Mouse (Mus musculus) heart, embryonic 10.5 days (tissue): ENCODE measurements around the gene Pah. TPM values are rescaled to one million over a fixed set of nuclear protein-coding genes. Genes with fewer than 3 reads are reported as not detected.

Source experiments
- DNase-seq: peaks from one replicate; pipeline ENCODE4 v3.0.0-alpha.2; 2017; ENCODE audit warnings: low spot score
- H3K27ac ChIP-seq: fragments of 300-500 bp; sonication (generic); 2 replicates; pipeline ENCODE4 v1.5.1; 2016; ENCODE audit warnings: mild to moderate bottlenecking
- H3K27me3 ChIP-seq: fragments of 300-500 bp; sonication (generic); 2 replicates; pipeline ENCODE4 v1.6.1; 2016; ENCODE audit warnings: mild to moderate bottlenecking; ENCODE audit not compliant: poor library complexity, insufficient read depth, severe bottlenecking
- H3K36me3 ChIP-seq: fragments of 300-500 bp; sonication (generic); 2 replicates; pipeline ENCODE4 v1.6.1; 2016; ENCODE audit warnings: mild to moderate bottlenecking, moderate library complexity
- H3K4me1 ChIP-seq: fragments of 300-500 bp; sonication (generic); 2 replicates; pipeline ENCODE4 v1.6.1; 2016; ENCODE audit warnings: mild to moderate bottlenecking
- H3K4me3 ChIP-seq: fragments of 300-500 bp; sonication (generic); 2 replicates; pipeline ENCODE4 v1.5.1; 2016; ENCODE audit warnings: mild to moderate bottlenecking, moderate library complexity
- H3K9me3 ChIP-seq: fragments of 300-500 bp; sonication (generic); 2 replicates; pipeline ENCODE4 v1.6.1; 2016; ENCODE audit warnings: mild to moderate bottlenecking, moderate library complexity
- WGBS: fragments of 180-500 bp; shearing (Covaris S2); methylation state at CpG from one replicate; pipeline ENCODE4 v1.1.7; 2016; 5-methylcytosine and 5-hydroxymethylcytosine counted together
- polyA plus RNA-seq: library from polyadenylated mRNA; unstranded; fragments of >200 nt; fragmentation: Nextera tagmentation; extraction: Ambion mirVana; gene quantifications from 2 replicates; pipeline ENCODE4 v1.2.1, GENCODE M21; 2016

The Pah gene
- polyA plus RNA-seq, 1 experiment from 2014 or later = 0.55 TPM

DNA sequence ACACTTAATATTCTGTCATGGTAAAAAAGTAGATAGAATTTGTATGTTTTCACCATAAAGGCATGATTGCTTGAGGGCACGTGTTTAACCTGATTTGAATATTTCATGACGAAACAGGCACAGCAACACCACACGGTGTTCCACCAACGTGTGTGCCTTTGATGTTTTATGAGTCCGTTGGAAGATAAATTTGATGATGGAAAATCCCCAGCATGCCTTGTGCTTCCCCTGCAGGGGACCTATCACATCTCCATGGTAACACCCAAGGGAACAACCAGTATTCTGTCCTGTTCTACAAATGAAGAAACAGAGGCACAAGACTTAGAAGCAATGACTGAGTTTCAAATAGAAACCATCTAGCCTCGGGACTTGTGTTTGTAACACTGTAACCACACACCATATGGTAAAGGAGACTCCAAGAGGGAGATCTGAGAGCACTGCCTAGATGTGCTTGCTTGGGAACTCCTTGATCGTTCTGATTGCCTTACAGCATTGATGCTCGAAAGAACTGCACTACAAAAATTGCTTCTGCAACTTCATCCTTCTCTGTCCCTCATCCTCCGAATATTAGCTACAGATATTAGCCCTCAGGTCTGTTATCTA lies 75.6 kb downstream of the Pah start:
- no peak overlapping the region for H3K27ac ChIP-seq
- no peaks in the 10 kb centered on the region for H3K4me1 ChIP-seq
- 63% methylated on average over 9 of the region's 9 CpGs for WGBS
- H3K9me3 ChIP-seq = no peaks in the 10 kb centered on the region
- H3K4me3 ChIP-seq = no peak overlapping the region
- no peaks in the 10 kb centered on the region for H3K36me3 ChIP-seq
- H3K27me3 ChIP-seq = no peaks in the 10 kb centered on the region
- no peak for DNase-seq

DNA sequence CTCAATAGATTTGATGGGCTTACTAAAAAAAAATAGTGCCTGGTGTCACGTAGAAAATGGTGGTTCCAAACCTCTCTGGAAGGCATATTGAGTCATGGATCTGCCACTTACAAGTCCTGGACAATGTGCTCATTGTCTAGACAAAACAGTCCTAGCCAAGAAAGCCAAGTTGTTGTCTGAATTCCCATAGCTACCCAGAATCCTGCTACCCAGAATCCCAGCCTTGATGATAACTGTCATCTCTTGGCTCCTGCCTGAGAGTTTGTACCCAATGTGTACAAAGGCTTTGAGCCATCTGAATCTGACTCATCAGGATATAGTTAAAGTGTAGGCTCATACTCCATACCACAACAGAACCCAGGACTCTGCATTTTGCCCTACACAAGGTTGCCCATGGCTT lies 80.6 kb downstream of the Pah start:
- Histone ChIP-seq H3K36me3 (no peaks in the 10 kb centered on the region), H3K9me3 (no peaks in the 10 kb centered on the region), H3K27me3 (no peaks in the 10 kb centered on the region), H3K4me3 (no peak overlapping the region), H3K4me1 (no peaks in the 10 kb centered on the region), H3K27ac (no peak overlapping the region)
- no peak for DNase-seq
- 68% methylated on average over 1 of the region's 1 CpGs for WGBS

DNA sequence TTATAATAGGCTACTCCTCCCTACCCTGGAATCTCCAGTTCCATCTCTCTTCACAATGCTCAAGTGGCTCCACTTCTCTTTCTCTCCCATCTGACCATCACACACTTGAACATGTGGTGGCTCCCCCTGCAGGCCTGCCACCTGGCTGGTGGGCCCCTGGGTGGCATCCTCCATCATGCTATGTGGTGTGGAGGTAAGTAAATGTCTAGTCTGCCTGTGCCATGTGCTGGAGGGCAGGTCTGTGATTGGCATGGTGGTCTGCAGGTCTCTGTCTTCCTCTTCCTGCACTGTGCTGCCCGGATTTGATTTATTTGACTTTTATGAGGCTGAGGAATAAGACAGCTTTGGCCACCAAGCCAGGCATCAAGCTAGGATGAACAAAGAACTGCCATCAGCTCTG lies 103.6 kb downstream of the Pah start:
- no peaks in the 10 kb centered on the region for H3K27me3 ChIP-seq
- no peak overlapping the region for H3K4me3 ChIP-seq
- H3K27ac ChIP-seq = no peak overlapping the region
- no peaks in the 10 kb centered on the region for H3K4me1 ChIP-seq
- H3K36me3 ChIP-seq = no peaks in the 10 kb centered on the region
- no peaks in the 10 kb centered on the region for H3K9me3 ChIP-seq
- peak; percentile 56 for DNase-seq
- 77% methylated on average over 1 of the region's 1 CpGs for WGBS

Other genes starting within 250 kb of the Pah start
- 0.92 TPM in 1 of 2 replicates, not detected in the other for gene Ascl1, start 28.1 kb upstream of the Pah start, polyA plus RNA-seq